Mouse (Mus musculus) limb, embryonic 11.5 days (tissue): ENCODE results near the gene Ccdc148. TPM values are rescaled to one million over a fixed set of nuclear protein-coding genes. Genes with fewer than 3 reads are reported as not detected.
A peak's percentile ranks its signal among the peaks of the same experiment; 100 is the strongest.

ENCODE experiments used
- ATAC-seq: fragments of 200-750 bp; cut with Nextera tagmentation; 2 replicates; pipeline ENCODE4 v1.8.0; 2017; ENCODE audit warnings: low read depth; ENCODE audit not compliant: insufficient number of reproducible peaks, low FRiP score, low TSS enrichment
- DNase-seq: peaks from one replicate; pipeline ENCODE4 v3.0.0-alpha.2; 2015; ENCODE audit warnings: low spot score
- H3K27ac ChIP-seq: fragments of 300-500 bp; sonication (generic); replicated peaks from 2 replicates; pipeline ENCODE4 v1.5.1; 2014; ENCODE audit warnings: low read depth, mild to moderate bottlenecking, low read length
- H3K27me3 ChIP-seq: fragments of 300-500 bp; sonication (generic); 2 replicates; pipeline ENCODE4 v1.6.1; 2014; ENCODE audit warnings: mild to moderate bottlenecking, low read length, mixed read lengths; ENCODE audit not compliant: control insufficient read depth, insufficient read depth
- H3K36me3 ChIP-seq: fragments of 300-500 bp; sonication (generic); 2 replicates; pipeline ENCODE4 v1.6.1; 2014; ENCODE audit warnings: mild to moderate bottlenecking, low read length, moderate library complexity, mixed read lengths; ENCODE audit not compliant: control insufficient read depth, insufficient read depth
- H3K4me1 ChIP-seq: fragments of 300-500 bp; sonication (generic); 2 replicates; pipeline ENCODE4 v1.6.1; 2014; ENCODE audit warnings: low read length, mixed read lengths; ENCODE audit not compliant: control insufficient read depth, insufficient read depth
- H3K4me2 ChIP-seq: fragments of 300-500 bp; sonication (generic); 2 replicates; pipeline ENCODE4 v1.6.1; 2014; ENCODE audit warnings: low read depth, mild to moderate bottlenecking, moderate library complexity; ENCODE audit not compliant: severe bottlenecking
- H3K4me3 ChIP-seq: fragments of 300-500 bp; sonication (generic); 2 replicates; pipeline ENCODE4 v1.5.1; 2014; ENCODE audit warnings: low read depth, low read length
- H3K9ac ChIP-seq: fragments of 300-500 bp; sonication (generic); 2 replicates; pipeline ENCODE4 v1.6.1; 2014; ENCODE audit warnings: mild to moderate bottlenecking, low read length
- H3K9me3 ChIP-seq: fragments of 300-500 bp; sonication (generic); 2 replicates; pipeline ENCODE4 v1.6.1; 2016; ENCODE audit warnings: low read length; ENCODE audit not compliant: control insufficient read depth
- WGBS: fragments of 180-500 bp; shearing (Covaris S2); extraction: QIAGEN DNeasy Blood & Tissue Kit; methylation state at CpG from one replicate; pipeline ENCODE4 v1.1.7; 2014; 5-methylcytosine and 5-hydroxymethylcytosine counted together
- polyA plus RNA-seq: library from polyadenylated mRNA; unstranded; fragments of >200 nt; fragmentation: Nextera tagmentation; extraction: Ambion mirVana; gene quantifications from 2 replicates; pipeline ENCODE4 v1.2.1, GENCODE M21; 2014

Gene Ccdc148
- polyA plus RNA-seq, 1 experiment from 2014 or later = 0.43 TPM

GRCm38 (mm10) chr2:58787360-58787759 lies 373.1 kb downstream of the Ccdc148 start:
- WGBS = 32% methylated on average over 7 of the region's 7 CpGs
- H3K4me1 ChIP-seq = peaks cover 9% of the 10 kb centered on the region; the same call in 1 of the 2 replicates
- no peak overlapping the region for H3K9ac ChIP-seq
- DNase-seq (peak; percentile 30), ATAC-seq (no peak)
- H3K27ac ChIP-seq = no peak overlapping the region
- no peaks in the 10 kb centered on the region for H3K27me3 ChIP-seq
- H3K4me2 ChIP-seq = no peak overlapping the region
- H3K9me3 ChIP-seq = no peaks in the 10 kb centered on the region
- H3K4me3 ChIP-seq = no peak overlapping the region
- no peaks in the 10 kb centered on the region for H3K36me3 ChIP-seq

- no peaks in the 10 kb centered on the region for H3K27me3 ChIP-seq
- H3K4me3 ChIP-seq = no peak overlapping the region
- peaks cover 9% of the 10 kb centered on the region; the same call in 1 of the 2 replicates for H3K4me1 ChIP-seq
- peak; percentile 44 for DNase-seq
- H3K9me3 ChIP-seq = no peaks in the 10 kb centered on the region
- WGBS = 44% methylated on average over 8 of the region's 8 CpGs
- no peaks in the 10 kb centered on the region for H3K36me3 ChIP-seq
- no peak overlapping the region for H3K9ac ChIP-seq
- ATAC-seq = no peak
- H3K27ac ChIP-seq = no peak overlapping the region
- no peak overlapping the region for H3K4me2 ChIP-seq
Observed at GRCm38 (mm10) chr2:58786681-58787080, 373.8 kb downstream of the Ccdc148 start.

GRCm38 (mm10) chr2:58786177-58786576 lies 374.3 kb downstream of the Ccdc148 start:
- ATAC-seq (no peak), DNase-seq (no peak)
- H3K36me3 ChIP-seq = no peaks in the 10 kb centered on the region
- H3K4me1 ChIP-seq = peaks cover 9% of the 10 kb centered on the region; the same call in 1 of the 2 replicates
- no peaks in the 10 kb centered on the region for H3K27me3 ChIP-seq
- no peak overlapping the region for H3K4me3 ChIP-seq
- no peak overlapping the region for H3K4me2 ChIP-seq
- H3K9ac ChIP-seq = no peak overlapping the region
- 86% methylated on average over 3 of the region's 3 CpGs for WGBS
- H3K9me3 ChIP-seq = no peaks in the 10 kb centered on the region
- H3K27ac ChIP-seq = no peak overlapping the region

DNA sequence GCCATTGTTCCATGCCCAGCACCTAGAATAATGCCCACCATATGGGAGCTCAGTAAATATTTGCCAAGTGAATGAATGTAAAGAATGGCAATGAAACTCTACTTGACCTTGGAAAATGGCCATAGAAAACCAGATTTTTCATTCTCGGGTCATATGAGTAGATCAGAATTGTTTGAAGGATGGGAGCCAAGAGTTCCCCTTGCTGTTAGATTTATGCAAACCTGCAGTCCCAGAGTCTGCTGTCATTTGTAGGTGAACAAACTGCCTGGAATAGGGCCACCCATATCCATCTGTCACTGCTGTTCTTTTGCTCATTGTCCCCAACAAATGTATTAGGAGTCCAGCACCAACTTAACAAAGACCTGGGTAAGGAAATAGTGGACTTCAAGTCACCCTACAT lies 377.0 kb downstream of the Ccdc148 start:
- no peak for DNase-seq
- H3K4me1 ChIP-seq = peaks cover 9% of the 10 kb centered on the region; the same call in 1 of the 2 replicates
- no peaks in the 10 kb centered on the region for H3K27me3 ChIP-seq
- no peak overlapping the region for H3K4me3 ChIP-seq
- H3K27ac ChIP-seq = no peak overlapping the region
- WGBS = 91% methylated on average over 1 of the region's 1 CpGs
- H3K9ac ChIP-seq = no peak overlapping the region
- no peak for ATAC-seq
- H3K36me3 ChIP-seq = no peaks in the 10 kb centered on the region
- no peak overlapping the region for H3K4me2 ChIP-seq
- H3K9me3 ChIP-seq = no peaks in the 10 kb centered on the region

- DNase-seq = no peak
- H3K27me3 ChIP-seq = no peaks in the 10 kb centered on the region
- no peaks in the 10 kb centered on the region for H3K9me3 ChIP-seq
- WGBS = 76% methylated on average over 3 of the region's 3 CpGs
- no peak overlapping the region for H3K9ac ChIP-seq
- H3K27ac ChIP-seq = no peak overlapping the region
- no peaks in the 10 kb centered on the region for H3K4me1 ChIP-seq
- H3K36me3 ChIP-seq = no peaks in the 10 kb centered on the region
- no peak for ATAC-seq
- no peak overlapping the region for H3K4me2 ChIP-seq
- H3K4me3 ChIP-seq = no peak overlapping the region
Observed at GRCm38 (mm10) chr2:58778986-58779495, 381.4 kb downstream of the Ccdc148 start.

DNA sequence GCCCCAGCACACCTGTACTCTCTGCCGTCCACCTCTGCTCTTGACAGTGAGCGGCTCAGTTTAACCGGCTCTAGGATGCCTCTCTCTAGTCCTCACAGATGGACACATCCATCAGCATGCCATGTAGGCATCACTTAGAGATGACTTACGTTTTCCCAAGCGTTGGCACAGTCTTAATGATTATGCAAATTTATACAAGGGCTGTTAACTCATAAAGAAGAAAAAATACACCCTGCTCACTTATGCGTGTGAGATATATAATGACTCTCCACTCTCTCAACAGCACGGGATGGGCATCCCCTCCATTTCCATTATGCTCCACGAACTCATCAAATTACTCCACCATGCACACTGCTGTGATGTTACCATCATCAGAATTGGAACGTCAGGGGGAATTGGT lies 386.6 kb downstream of the Ccdc148 start:
- WGBS = 88% methylated on average over 9 of the region's 9 CpGs
- no peak overlapping the region for H3K9ac ChIP-seq
- no peaks in the 10 kb centered on the region for H3K4me1 ChIP-seq
- no peaks in the 10 kb centered on the region for H3K36me3 ChIP-seq
- no peaks in the 10 kb centered on the region for H3K27me3 ChIP-seq
- DNase-seq (no peak), ATAC-seq (no peak)
- no peak overlapping the region for H3K4me3 ChIP-seq
- H3K4me2 ChIP-seq = no peak overlapping the region
- no peaks in the 10 kb centered on the region for H3K9me3 ChIP-seq
- no peak overlapping the region for H3K27ac ChIP-seq

Other genes with a start within 250 kb of the Ccdc148 start
- gene Pkp4, start 167 bp upstream of the Ccdc148 start, polyA plus RNA-seq = 18.0 and 18.8 TPM in 2 replicates